Mouse (Mus musculus): ENCODE measurements around the gene Nr2e1.

GRCm38 (mm10) chr10:42625907-42626306 is 42.5 kb upstream of the Nr2e1 start:
- no peak for TF ChIP-seq CTCF (IDR thresholded peaks at IDR 0.05; ENCODE audit: insufficient read depth, low read length)
- TF ChIP-seq POLR2A (IDR thresholded peaks at IDR 0.05; ENCODE audit: borderline replicate concordance, extremely low read depth, low read depth, low read length), result no peak

All from lung, adult 2 months (tissue).